Mouse (Mus musculus): ENCODE data around the gene Necap2. TPM values are rescaled to one million over a fixed set of nuclear protein-coding genes. Genes with fewer than 3 reads are reported as not detected.

Necap2 gene
- total RNA-seq, 2 experiments from 2014 or later, result 36.8 to 37.8 TPM

DNA sequence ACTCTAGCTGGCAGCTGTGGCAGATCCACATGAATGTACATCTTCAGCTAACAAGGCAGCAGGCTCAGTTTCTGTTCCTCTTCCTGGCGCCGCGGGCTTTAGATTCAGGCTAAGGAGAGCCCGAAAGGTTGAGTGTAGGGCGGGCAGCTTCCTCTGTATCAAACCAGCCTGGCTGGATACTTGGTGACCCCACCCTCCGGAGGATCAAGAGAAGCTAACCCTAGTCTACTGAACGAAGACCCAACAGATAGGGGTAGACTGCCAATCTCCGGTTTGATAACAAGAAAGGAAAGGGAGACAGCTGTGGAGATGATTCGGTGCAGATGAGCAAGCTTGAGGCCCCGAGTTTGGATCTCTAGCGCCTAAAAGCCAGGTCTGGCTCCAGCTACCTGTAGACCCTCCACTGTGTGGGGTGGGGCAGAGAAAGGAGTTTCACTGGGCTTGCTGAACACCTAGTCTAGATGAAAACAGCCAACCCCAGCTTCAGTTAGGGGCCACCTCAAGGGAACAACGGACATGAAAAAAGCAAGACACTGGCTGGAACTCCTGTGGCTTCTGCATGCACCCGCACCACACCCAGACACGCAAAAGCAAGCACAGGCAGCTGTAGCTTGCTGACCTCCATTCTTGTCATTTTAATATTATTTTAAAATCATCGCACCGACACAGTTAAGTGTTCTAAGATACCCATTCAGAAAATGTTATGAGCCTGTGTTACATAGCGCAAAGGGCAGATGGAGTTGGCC, 1.2 kb downstream of the Necap2 start:
- DNase-seq (ENCODE audit: low spot score in 2 of 2), result no peak

DNA sequence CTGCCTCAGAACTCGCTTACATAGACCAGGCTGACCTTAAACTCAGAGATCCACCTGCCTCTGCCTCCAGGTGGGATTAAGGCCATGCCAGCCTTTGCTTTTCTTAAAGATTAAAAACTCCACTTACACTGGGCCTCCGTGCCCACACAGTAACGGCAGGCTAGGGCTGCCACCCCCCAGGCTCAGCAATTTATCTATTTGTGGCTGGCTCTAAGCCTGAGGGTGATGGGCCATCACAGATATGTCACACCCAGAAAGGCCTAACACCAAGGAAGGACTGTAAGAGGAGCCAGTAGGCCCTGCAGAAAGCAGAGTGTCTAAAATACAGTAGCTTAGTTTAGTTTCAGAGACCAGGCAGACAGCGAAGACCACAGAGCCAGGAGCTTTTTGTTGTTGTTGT, 4.0 kb downstream of the Necap2 start:
- DNase-seq (ENCODE audit: low spot score in 2 of 2), result no peak

DNA sequence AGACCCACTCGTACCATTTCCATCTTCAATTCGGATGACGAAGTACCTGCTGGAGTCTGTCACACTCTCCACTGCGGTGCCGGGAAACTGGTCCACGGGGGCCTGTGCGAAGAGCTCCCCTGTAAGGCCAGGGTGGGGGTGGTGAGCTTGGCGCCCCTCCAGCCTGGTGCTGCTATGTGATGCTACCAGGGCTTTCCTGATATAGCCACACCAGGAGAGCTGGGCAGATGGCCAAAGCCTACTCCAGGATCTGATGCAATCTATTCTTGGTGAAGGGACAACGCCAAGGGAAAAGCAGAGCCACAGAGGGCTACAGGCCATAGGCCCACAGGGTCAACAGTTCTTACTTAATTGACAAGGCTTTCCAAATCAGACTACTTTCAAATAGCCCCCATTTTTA, 4.5 kb downstream of the Necap2 start:
- peak in 1 of 2 experiments; percentile 52 for DNase-seq (ENCODE audit: low spot score in 2 of 2)

DNA sequence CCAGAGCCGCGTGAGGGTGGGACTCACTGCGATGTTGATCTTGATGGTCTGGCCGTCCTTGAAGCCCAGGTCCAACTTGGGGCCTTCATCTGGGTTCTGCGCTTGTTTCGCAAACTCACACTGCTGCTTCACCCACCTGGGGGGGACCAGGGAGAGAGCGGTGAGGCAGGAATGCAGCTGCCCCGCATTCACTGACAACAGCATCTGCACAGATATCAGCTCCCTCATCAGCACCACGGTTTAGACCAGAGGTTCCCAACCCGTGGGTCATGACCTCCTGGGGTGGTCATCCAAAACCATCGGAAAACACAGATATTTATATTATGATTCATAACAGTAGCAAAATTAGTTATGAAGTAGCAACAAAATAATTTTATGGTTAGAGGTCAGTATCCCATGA, 5.7 kb downstream of the Necap2 start:
- no peak for DNase-seq (ENCODE audit: low spot score in 2 of 2)

DNA sequence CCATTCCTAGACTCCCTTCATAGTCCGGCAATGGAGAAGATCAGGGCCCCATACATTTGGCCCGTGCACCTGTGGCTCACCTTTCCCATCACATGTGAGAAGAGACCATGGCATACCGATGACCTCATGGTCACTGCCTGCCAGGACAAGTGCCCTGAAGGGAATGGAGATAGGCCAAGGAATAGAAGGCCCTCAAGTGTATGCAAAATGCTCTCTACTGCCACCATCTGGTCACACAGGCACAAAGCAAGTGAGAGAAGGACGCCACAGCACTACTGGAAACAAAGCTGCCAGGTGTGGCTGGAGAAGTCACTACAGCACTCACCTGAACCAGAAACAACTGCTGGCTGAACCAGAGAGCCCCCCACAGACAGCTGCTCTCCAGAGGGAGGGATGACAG, 8.4 kb downstream of the Necap2 start:
- DNase-seq (ENCODE audit: low spot score in 2 of 2), result peak in 1 of 2 experiments; percentile 47

DNA sequence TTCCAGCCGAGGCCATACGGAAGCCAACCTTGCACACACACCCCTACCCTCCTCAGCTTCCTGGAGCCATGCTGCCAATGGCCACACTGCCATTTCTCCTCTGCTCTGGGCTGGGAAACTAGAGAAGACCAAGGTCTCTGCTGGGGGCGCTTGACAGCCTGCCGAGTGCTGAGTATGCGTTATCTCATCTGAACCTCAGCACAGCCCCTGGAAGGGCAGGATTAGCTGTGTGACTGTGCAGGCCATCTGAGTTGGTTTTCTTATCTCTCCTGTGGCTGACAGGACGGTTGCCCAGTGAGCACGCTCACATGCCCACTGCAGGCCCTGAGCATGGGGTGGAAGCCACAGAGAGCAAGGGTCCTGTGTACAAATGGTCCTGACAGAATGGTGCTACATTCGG, 9.5 kb downstream of the Necap2 start:
- no peak for DNase-seq (ENCODE audit: low spot score in 2 of 2)

DNA sequence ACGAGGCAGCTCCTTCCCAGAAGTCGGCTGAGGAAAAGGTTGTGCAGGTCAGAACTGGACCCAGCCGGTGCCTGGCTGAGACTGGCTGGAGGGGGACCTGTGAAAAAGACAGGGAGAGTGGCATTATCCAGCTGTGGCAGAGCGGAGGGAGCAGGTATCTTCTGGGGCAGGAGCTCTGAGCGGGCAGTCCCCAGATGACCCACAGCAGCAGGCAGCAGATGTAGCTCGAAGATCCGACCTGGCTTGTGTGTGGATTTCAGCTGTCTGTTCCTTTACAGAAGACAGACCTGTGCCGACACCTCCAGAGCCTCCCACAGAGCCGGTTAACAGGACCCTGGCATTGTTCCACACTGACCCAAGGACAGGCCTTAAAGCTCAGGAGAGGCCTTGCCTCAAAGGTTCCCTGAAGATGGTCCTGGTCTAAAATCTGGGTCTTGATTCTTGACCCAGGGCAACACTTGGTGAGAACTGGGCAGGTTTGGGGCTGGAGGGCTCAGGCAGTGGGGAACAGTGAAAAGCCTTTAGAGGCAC, 10.6 kb downstream of the Necap2 start:
- DNase-seq (ENCODE audit: low spot score in 2 of 2), result no peak

DNA sequence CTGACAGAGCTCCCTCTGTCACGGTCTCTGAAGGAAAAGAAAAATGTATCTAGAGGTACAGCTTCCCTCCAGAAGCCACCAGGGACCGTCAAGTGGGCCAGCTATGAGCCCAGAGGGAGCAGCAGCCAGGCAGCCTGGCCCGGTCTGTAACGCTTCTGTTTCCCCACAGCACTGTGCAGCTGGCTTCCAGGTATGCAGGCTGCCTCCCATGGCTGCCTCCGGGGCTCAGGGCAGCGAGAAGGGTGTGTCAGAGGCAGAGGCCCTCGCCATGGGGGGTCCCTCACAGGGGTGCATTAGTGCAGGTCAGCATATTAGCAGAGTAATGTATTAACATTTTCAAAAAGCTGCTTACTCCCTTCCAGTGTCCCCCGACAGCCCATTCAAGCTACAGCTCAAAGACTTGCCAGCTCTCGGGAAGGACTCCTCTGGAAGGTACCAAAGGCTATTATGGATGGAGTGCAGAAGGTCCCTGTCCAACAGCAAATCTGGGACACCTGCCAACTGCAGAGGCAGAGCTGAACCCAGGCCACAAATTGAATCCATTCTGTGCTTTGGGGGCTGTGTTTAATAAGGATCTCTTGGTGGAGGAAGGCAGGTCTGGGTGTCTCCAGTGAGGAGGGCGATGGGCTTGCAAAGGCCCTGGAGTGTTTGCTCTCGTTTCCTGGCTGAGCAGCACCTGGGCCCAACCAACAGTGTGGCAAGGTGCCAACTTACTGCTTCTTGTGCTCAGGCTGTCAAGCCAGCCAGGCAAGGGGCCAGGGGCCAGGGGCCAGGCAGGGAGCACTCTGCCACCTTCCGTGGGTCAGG, 11.2 kb downstream of the Necap2 start:
- no peak for DNase-seq (ENCODE audit: low spot score in 2 of 2)

DNA sequence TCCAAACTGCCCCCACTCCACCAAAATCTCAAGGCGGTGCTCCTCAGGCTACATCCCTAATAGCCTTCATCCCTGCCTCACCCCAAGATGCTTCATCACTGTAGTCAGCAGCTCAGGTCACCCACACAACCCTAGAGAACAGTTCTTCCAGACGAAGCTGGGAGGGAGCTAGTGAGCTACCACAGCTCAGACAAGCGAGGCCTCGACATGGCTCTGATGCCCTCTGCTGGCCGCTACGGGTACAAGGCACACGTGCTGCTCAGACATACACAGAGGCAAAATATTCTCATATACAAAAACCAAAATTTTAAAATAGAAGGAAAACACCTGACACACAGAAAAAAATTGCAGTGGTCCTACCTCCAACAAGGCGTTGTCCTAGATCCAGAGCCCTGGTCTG, 13.0 kb downstream of the Necap2 start:
- peak; percentile 69 to 81 for DNase-seq (ENCODE audit: low spot score in 2 of 2)

DNA sequence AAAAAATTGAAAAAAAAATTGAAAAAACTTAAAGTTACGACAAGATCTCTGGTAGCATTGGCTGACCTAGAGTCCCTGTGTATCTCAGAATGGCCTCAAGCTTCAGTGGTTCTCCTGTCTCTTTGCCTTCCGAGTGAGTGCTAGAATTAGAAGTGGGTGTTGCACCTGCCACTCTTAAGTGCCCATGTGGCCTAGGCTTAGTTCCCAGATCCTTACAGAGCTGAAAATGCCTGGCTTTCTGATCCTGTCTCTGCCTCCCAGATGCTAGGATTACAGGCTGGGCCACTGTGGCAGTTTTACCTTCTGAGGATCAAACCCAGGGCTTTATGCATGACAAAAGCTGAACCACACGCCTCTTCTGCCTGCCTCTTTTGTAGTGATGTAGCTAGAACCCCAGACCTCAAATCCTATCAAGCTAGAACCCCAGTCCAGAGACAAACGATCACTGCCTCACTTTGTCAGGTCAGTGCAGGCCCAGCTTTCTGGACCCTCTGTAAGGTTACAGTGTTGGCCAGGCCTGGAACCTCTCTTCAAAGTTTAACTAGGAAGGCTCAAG, 14.0 kb downstream of the Necap2 start:
- DNase-seq (ENCODE audit: low spot score in 2 of 2), result no peak

DNA sequence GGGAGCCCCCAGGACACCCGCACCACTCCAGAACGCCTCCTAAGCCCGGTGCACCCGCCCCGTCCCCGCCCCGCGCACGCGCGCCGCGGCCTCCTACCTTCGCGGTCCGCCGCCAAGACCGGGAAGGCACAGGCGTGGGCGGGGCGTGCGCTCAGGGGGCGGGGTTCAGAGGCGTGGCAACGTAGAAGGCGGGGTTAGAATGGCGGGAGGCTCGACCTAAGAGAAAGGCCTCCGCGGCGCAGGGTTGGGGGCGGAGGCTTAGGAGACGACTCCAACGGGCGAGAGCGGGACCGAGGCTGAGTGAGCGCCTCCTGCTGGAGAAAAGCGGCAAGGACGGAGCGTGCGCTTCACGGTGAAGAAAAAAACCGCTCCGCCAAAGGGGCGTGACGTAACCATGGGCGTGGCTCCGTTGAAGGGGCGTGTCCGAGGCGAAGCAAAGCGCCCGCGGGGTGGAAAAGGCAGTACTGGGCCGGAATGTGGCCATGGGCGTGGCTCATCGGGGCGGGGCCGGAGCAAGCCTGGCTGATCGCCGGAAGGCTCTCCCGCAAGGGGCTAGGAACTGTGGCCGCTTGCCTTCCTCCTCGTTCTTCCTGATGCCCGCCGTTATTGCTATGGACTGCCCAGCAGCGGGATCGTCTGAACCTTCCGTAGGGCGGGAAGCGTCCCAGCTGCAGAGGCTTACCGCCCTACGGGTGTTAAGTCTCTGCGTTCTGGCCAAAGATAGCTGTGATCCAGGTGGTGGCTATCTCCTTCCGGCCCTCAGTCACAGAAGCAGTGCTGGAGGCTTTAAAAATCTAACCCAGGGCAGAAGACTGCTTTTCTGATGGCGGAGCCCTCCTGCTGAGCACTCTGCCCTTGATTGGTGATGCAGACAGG, 17.5 kb downstream of the Necap2 start, which contains the start of gene Crocc:
Gene Crocc, minus strand, starts transcription at position 125 of the 876 bp plus-strand sequence.
- peak; percentile 99 to 100 for DNase-seq (ENCODE audit: low spot score in 2 of 2)

DNA sequence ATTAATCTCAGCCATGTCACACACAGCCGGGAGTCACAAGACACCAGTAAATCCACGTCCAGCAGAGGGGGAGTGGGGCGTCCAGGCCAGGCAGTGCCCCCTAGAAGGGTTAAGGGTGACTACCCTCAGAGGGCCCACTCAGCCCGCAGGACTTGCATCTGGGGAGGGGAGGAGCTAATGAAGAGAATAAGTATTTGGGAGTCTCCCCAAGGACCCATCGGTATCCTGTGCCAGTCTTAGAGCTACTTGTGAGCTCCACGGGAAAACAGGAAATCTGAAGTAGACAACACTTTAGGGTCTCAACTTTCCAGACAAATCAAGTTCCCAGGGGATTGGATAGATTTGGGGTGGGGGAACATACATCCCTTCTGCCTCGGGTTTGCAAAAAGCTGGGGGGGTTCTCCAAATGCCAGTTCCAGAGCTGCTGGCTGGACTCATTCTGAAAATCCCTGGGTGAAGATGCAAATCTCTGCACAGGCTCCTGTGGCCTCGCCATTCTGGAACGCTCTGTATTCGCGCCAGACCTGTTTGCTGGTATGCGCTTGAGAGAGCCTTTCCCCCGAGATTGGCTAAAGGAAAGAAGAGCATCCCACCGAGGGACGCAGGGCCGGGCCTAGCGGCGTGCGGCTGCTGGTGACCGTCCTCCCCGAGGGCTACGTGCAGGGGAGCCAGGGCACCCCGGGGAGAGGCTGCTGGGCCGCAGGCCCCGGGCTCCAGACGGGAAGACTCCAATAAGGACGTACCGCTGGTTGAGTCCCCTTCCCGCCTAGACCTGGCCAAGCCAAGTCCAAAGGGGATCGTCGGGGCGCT, 18.3 kb downstream of the Necap2 start:
- no peak for DNase-seq (ENCODE audit: low spot score in 2 of 2)

DNA sequence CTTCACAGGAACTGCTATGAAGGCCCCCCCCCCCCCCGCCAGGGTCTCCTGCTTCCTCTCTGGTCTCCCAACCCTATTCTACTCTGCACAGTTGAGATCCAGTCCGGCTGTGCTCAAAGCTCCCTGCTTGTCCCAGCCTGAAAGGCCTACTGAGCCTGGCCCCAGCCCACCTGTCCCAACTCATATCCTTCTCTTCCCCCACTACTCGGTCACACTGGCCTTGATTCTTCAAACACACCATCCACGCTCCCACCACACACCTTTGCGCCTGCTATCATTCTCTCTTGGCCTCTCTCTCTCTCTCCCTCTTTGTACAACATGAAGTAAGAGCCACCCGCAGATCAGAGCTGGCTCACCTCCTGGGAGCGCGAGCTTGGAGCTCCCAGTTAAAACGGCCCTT, 19.3 kb downstream of the Necap2 start:
- DNase-seq (ENCODE audit: low spot score in 2 of 2), result no peak

DNA sequence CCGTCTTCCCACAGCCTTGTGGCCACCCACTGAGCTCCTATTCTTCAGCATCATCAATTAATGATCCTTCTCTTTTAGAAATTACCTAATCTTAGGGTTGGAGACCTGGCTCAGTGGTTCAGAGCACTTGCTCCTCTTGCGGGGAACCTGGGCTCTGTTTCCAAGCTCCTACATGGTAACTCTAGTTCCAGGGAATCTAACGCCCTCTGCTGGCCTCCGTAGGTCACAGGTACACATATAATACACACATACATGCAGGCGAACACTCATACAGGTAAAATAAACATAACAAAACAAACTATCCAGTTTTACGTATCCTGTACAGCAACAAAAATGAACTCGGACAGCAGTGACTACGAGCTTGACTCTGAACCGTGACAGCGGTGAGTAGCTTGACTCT, 21.2 kb downstream of the Necap2 start:
- DNase-seq (ENCODE audit: low spot score in 2 of 2), result no peak

DNA sequence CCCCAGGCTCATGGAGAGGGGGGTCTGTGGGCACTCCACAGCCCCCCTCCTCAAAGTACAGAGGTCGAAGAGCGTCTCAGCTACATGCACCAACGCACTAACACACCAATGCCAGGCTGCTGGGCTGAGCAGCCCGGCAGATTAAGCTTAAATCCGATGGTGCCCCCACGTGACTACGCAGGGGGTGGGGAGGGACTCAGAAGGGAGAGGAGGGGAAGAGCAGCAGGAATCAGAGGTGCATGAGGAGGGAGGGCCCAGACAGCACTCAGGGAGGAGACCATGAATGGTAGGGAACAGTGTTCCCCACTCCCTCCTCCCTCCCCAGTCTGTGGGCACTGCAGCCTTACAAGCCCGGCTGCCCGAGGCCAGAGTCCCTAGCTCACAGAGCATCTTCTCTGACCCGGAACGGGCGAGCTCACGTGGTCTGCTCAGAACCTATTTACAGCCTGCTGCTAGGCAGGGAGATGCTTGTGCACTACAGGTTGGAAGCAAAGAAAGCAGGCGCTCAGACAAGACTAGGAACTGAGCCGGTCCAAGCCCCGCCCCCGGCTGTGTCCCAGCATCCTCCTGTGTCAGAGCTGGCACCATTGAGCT, 24.5 kb downstream of the Necap2 start:
- DNase-seq (ENCODE audit: low spot score in 2 of 2), result no peak

DNA sequence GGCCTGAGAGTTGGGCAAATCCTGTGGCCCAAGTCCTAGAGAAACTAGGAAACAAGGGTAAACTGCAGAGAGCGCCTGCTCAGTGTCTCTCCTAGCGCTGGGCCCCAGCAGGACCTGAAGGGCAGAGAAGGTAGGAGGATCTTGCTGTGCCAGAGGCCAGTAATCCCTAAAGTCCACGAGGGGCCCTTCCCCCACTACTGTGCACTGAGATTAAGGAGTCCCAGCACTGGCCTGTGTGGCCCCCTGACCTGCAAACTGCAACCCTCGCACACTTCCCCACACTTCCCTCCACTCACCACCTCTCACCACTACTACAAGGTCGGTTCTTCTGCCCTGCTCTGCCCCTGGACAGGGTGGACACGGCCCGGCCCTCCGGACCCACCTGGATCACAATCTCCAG, 25.0 kb downstream of the Necap2 start:
- DNase-seq (ENCODE audit: low spot score in 2 of 2), result no peak

DNA sequence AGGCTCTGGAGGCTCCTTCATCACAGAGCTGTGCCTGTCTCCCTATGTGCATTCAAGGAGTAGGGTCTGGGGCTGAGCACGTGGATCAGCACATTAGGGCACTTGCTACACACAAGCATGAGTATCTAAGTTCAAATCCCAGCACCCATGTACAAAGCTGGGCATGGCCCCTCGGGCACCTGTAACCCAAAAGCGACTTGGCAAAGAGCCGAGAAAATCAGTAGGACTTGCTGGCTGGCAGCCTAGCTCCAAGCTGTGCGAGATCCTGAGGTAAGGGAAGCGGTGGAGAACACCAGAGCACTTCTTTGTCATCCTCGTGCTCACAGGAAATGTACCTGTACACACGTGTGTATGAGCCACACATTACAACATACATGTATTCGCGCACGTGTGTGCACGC, 25.7 kb downstream of the Necap2 start:
- DNase-seq (ENCODE audit: low spot score in 2 of 2), result no peak

DNA sequence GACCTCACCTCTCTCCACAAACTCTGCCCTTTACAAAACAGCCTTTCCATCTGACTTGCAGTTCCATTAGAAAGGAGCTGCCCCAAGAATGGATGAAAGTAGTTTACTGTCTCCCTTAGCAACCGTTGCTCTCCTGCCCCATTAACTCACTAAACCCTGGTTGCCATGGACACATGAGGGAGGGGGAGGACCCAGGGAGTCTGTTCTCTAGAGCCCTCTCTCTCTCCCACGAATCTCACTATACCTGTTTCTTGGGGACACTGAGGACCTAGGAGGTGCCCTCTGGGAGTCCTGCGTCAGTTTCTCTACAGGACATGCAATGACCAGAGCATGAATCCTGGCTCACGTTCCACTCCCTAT, 28.7 kb downstream of the Necap2 start:
- no peak for DNase-seq (ENCODE audit: low spot score in 2 of 2)

DNA sequence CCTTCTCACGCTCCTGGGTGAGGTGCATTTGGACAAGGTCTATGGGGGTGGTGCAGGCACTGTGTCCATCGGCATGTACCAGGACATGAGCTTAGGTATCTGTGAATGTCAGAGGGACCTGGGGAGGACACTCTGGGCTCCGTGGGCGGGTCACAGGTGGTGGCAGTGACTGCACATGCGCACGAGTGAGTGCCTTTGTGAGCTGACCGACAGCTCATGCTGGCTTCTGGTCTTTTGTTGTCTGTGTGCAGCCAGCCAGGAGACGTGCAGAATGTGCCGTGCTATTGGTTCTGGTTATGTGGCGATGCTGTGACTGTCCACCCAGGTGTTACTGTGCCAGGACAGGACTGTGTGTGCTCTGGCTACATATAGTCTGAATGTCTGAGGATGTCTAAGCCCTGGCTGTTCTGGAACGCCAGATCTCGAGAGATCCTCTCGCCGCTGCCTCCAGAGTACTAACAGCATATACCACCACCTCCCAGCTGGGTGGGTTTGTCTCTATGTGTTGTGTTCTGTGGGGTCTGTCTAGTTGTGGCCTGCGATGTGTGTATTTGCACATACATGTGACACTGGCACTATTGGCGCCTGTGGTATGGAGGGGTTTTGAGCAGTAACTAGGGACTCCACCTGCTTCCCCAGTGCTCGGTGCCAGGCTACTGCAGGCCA, 29.2 kb downstream of the Necap2 start:
- DNase-seq (ENCODE audit: low spot score in 2 of 2), result no peak

All from gastrocnemius, postnatal 4 days (tissue).